Mouse (Mus musculus): Measurements from ENCODE around the gene Muc1.
A peak's percentile ranks its signal among the peaks of the same experiment; 100 is the strongest.

The Muc1 gene

GRCm38 (mm10) chr3:89238494-89238893 is 9.6 kb downstream of the Muc1 start:
- DNase-seq: no peak

GRCm38 (mm10) chr3:89242331-89242895 is 13.6 kb downstream of the Muc1 start:
- peak; percentile 70 for DNase-seq

- DNase-seq: peak; percentile 67
These were observed 14.8 kb downstream of the Muc1 start for GRCm38 (mm10) chr3:89243609-89244008.

- peak; percentile 76 for DNase-seq
These were observed 15.5 kb downstream of the Muc1 start for GRCm38 (mm10) chr3:89244158-89244981.

GRCm38 (mm10) chr3:89244982-89245687 is 16.3 kb downstream of the Muc1 start:
- peak; percentile 90 for DNase-seq

- DNase-seq: peak; percentile 83
These were observed 16.9 kb downstream of the Muc1 start, which contains the start of gene Krtcap2 for GRCm38 (mm10) chr3:89245688-89246171. TSS of gene Krtcap2 (plus strand) at chr3:89245966.

- peak; percentile 94 for DNase-seq
These were observed 17.6 kb downstream of the Muc1 start, which contains the start of gene Trim46 for GRCm38 (mm10) chr3:89246261-89247100. TSS of gene Trim46 (minus strand) at chr3:89246309.

GRCm38 (mm10) chr3:89247466-89247865 is 18.6 kb downstream of the Muc1 start:
- peak; percentile 25 for DNase-seq

- DNase-seq: peak; percentile 68
These were observed 21.7 kb downstream of the Muc1 start for GRCm38 (mm10) chr3:89250435-89251040.

- peak; percentile 33 for DNase-seq
These were observed 22.6 kb downstream of the Muc1 start for GRCm38 (mm10) chr3:89251365-89251895.

GRCm38 (mm10) chr3:89254994-89255393 is 26.1 kb downstream of the Muc1 start:
- DNase-seq: no peak

GRCm38 (mm10) chr3:89256177-89256576 is 27.3 kb downstream of the Muc1 start:
- no peak for DNase-seq

- no peak for DNase-seq
These were observed 30.2 kb downstream of the Muc1 start, which contains the start of gene Dpm3 for GRCm38 (mm10) chr3:89259076-89259475. TSS of gene Dpm3 (plus strand) at chr3:89259358.

- DNase-seq: no peak
These were observed 31.4 kb downstream of the Muc1 start for GRCm38 (mm10) chr3:89260211-89260610.

GRCm38 (mm10) chr3:89262417-89262816 is 33.6 kb downstream of the Muc1 start:
- no peak for DNase-seq

- peak; percentile 79 for DNase-seq
These were observed 37.6 kb downstream of the Muc1 start for GRCm38 (mm10) chr3:89266439-89266893.

GRCm38 (mm10) chr3:89268916-89269315 is 40.1 kb downstream of the Muc1 start:
- peak; percentile 31 for DNase-seq

- DNase-seq: peak; percentile 83
These were observed 41.3 kb downstream of the Muc1 start, which contains the start of gene Slc50a1 for GRCm38 (mm10) chr3:89270051-89270755. TSS of gene Slc50a1 (minus strand) at chr3:89270570.

- DNase-seq: peak; percentile 75
These were observed 42.0 kb downstream of the Muc1 start for GRCm38 (mm10) chr3:89270891-89271290.

- peak; percentile 66 for DNase-seq
These were observed 42.9 kb downstream of the Muc1 start for GRCm38 (mm10) chr3:89271760-89272159.

GRCm38 (mm10) chr3:89276061-89276460 is 47.2 kb downstream of the Muc1 start:
- peak; percentile 21 for DNase-seq

All from cerebellum, adult 11-12 months (tissue).